Comparison of ENCODE assay signal across 8 mouse cellular contexts in genomic region chr3:116968540-116968997, GRCm38 (mm10). TPM values are rescaled to one million over a fixed set of nuclear protein-coding genes. Genes with fewer than 3 reads are reported as not detected.
DNase-seq lines count a peak whose midpoint lies in the region; ATAC-seq and TF ChIP-seq lines count a peak whose summit lies in the region.

Gene Palmd (minus strand): TSS chr3:116968987.

- peak within 1 kb of the TSS; percentile 49 for H3K4me3 ChIP-seq in hindbrain, embryonic 10.5 days
- peak within 1 kb of the TSS; percentile 51 for H3K4me3 ChIP-seq in lung, embryonic 16.5 days (ENCODE audit: low read length)

- peak within 1 kb of the TSS; percentile 60 for H3K9ac ChIP-seq in lung, embryonic 16.5 days (ENCODE audit: low read length)

- ATAC-seq in lung, embryonic 16.5 days (ENCODE audit: low read depth) = peak; percentile 70

- peaks cover 26% of the 10 kb centered on the region for H3K4me1 ChIP-seq in hindbrain, embryonic 10.5 days (replicated peaks)
- peaks cover 7% of the 10 kb centered on the region; the same call in 1 of the 2 replicates for H3K4me1 ChIP-seq in lung, embryonic 16.5 days (replicated peaks; ENCODE audit: control insufficient read depth, insufficient read depth, low read length)

- H3K27me3 ChIP-seq in hindbrain, embryonic 10.5 days (ENCODE audit: insufficient read depth, poor library complexity, severe bottlenecking) = no peaks in the 10 kb centered on the region
- H3K27me3 ChIP-seq in lung, embryonic 16.5 days (ENCODE audit: control insufficient read depth, insufficient read depth, low read depth, low read length) = no peaks in the 10 kb centered on the region

- H3K4me2 ChIP-seq in lung, embryonic 16.5 days (ENCODE audit: low read depth, low read length) = peak within 1 kb of the TSS; percentile 72

- H3K27ac ChIP-seq in hindbrain, embryonic 10.5 days = peak within 1 kb of the TSS; percentile 77
- H3K27ac ChIP-seq in lung, embryonic 16.5 days (ENCODE audit: low read length) = peak within 1 kb of the TSS; percentile 61

- no peak for TF ChIP-seq CTCF in brain, embryonic 14.5 days (IDR thresholded peaks at IDR 0.05; ENCODE audit: borderline replicate concordance, extremely low read depth, insufficient read depth, insufficient read length)

- H3K36me3 ChIP-seq in hindbrain, embryonic 10.5 days = no peaks in the 10 kb centered on the region
- H3K36me3 ChIP-seq in lung, embryonic 16.5 days (ENCODE audit: control insufficient read depth, insufficient read depth, low read length) = no peaks in the 10 kb centered on the region

- no peak for TF ChIP-seq POLR2A in brain, embryonic 14.5 days (IDR thresholded peaks at IDR 0.05; ENCODE audit: borderline replicate concordance, extremely low read depth, insufficient read depth, insufficient read length, poor library complexity, severe bottlenecking)

- DNase-seq in ES-CJ7 (ENCODE audit: low read depth, low spot score) = peak; percentile 30
- DNase-seq in brain, embryonic 14.5 days (ENCODE audit: low read depth) = peak; percentile 97
- DNase-seq in frontal cortex, postnatal 36 days (ENCODE audit: low spot score in 2 of 2) = peak; percentile 58 to 60
- DNase-seq in hindbrain, embryonic 10.5 days (ENCODE audit: low spot score) = peak; percentile 56
- peak; percentile 72 to 77 for DNase-seq in layer of hippocampus, postnatal 10 days (ENCODE audit: low spot score in 2 of 2)
- peak; percentile 0 for DNase-seq in retina, postnatal 7 days (ENCODE audit: low read depth, low spot score)
- no peak for DNase-seq in thymus, postnatal 14 days

- 12% methylated on average over 17 of the region's 17 CpGs for WGBS in hindbrain, embryonic 10.5 days
- 4% methylated on average over 17 of the region's 17 CpGs for WGBS in lung, embryonic 16.5 days

- H3K9me3 ChIP-seq in hindbrain, embryonic 10.5 days = no peaks in the 10 kb centered on the region
- no peaks in the 10 kb centered on the region for H3K9me3 ChIP-seq in lung, embryonic 16.5 days (ENCODE audit: control insufficient read depth, low read length)

RNA-seq across cellular contexts. Expression of gene Palmd, which starts in this region (rescaled TPM):
- polyA plus RNA-seq in brain, embryonic 14.5 days (2012; rRNA removed) = 6.0 and 7.9 TPM in 2 replicates
- 1.9 and 2.6 TPM in 2 replicates for polyA plus RNA-seq in hindbrain, embryonic 10.5 days (2016; fragmentation: Nextera tagmentation; extraction: Ambion mirVana)
- 10 to 100 TPM; 36.4 to 36.7 TPM for total RNA-seq in layer of hippocampus, postnatal 10 days (2021)
- 9.8 and 11.7 TPM in 2 replicates for polyA plus RNA-seq in lung, embryonic 16.5 days (2015; fragmentation: Nextera tagmentation; extraction: Ambion mirVana)
